Mouse (Mus musculus) liver, embryonic 16.5 days (tissue): ENCODE data around the gene Ubr2. TPM values are rescaled to one million over a fixed set of nuclear protein-coding genes. Genes with fewer than 3 reads are reported as not detected.

Source experiments
- ATAC-seq: fragments of 200-750 bp; cut with Nextera tagmentation; 2 replicates; pipeline ENCODE4 v1.8.0; 2017; ENCODE audit warnings: low read depth, mild to moderate bottlenecking, moderate number of reproducible peaks, moderate library complexity
- H3K27ac ChIP-seq: fragments of 300-500 bp; sonication (generic); 2 replicates; pipeline ENCODE4 v1.5.1; 2014; ENCODE audit warnings: mild to moderate bottlenecking, low read length
- H3K27me3 ChIP-seq: fragments of 300-500 bp; sonication (generic); 2 replicates; pipeline ENCODE4 v1.6.1; 2014; ENCODE audit warnings: low read depth, low read length, mixed read lengths; ENCODE audit not compliant: control insufficient read depth, insufficient read depth
- H3K36me3 ChIP-seq: fragments of 300-500 bp; sonication (generic); 2 replicates; pipeline ENCODE4 v1.6.1; 2014; ENCODE audit warnings: mild to moderate bottlenecking; ENCODE audit not compliant: control insufficient read depth, insufficient read depth
- H3K4me1 ChIP-seq: fragments of 300-500 bp; sonication (generic); 2 replicates; pipeline ENCODE4 v1.6.1; 2014; ENCODE audit warnings: low read depth, low read length, mixed read lengths; ENCODE audit not compliant: control insufficient read depth
- H3K4me2 ChIP-seq: fragments of 300-500 bp; sonication (generic); 2 replicates; pipeline ENCODE4 v1.6.1; 2014; ENCODE audit warnings: low read depth, low read length, mixed read lengths
- H3K4me3 ChIP-seq: fragments of 300-500 bp; sonication (generic); 2 replicates; pipeline ENCODE4 v1.5.1; 2014; ENCODE audit warnings: low read depth, mild to moderate bottlenecking, low read length
- H3K9ac ChIP-seq: fragments of 300-500 bp; sonication (generic); 2 replicates; pipeline ENCODE4 v1.6.1; 2014; ENCODE audit warnings: low read depth, low read length
- H3K9me3 ChIP-seq: fragments of 300-500 bp; sonication (generic); replicated peaks from 2 replicates; pipeline ENCODE4 v1.6.1; 2016; ENCODE audit warnings: low read length; ENCODE audit not compliant: control insufficient read depth
- WGBS: fragments of 180-500 bp; shearing (Covaris S2); extraction: QIAGEN DNeasy Blood & Tissue Kit; methylation state at CpG from one replicate; pipeline ENCODE4 v1.1.7; 2014; ENCODE audit not compliant: insufficient replicate concordance; 5-methylcytosine and 5-hydroxymethylcytosine counted together
- polyA plus RNA-seq: library from polyadenylated mRNA; unstranded; fragments of >200 nt; fragmentation: Nextera tagmentation; extraction: Ambion mirVana; gene quantifications from 2 replicates; pipeline ENCODE4 v1.2.1, GENCODE M21; 2015

Ubr2 gene
- polyA plus RNA-seq, 1 experiment from 2014 or later = 9.5 TPM

GRCm38 (mm10) chr17:46929277-46929676 lies 81.1 kb downstream of the Ubr2 start:
- Histone ChIP-seq H3K4me3 (no peak overlapping the region), H3K27ac (no peak overlapping the region), H3K9ac (no peak overlapping the region), H3K4me1 (peaks cover 5% of the 10 kb centered on the region; the same call in 1 of the 2 replicates), H3K36me3 (peaks cover 40% of the 10 kb centered on the region), H3K27me3 (no peaks in the 10 kb centered on the region), H3K4me2 (no peak overlapping the region), H3K9me3 (no peaks in the 10 kb centered on the region)
- whole genome bisulfite sequencing = 73% methylated on average over 12 of the region's 12 CpGs
- ATAC-seq = no peak

DNA sequence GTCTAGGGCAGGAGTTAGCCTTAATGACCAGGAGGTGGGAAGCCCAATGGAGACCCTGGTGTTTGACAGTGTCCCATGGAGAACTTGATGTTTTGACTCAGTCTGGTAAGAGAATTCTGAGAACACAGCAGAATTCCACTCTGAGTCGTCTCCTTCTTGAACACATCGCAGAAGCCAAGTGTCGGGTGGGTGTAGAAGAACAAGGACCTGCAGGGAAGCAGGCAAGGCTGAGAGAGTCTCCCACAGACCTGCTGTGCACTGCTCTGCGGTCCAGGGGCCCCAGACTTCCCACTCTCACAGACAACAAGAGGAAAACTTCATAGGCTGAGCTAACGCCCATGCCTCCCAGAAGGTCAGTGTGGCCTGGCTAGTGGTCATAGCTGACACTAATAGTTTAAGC lies 82.6 kb downstream of the Ubr2 start:
- peaks cover 5% of the 10 kb centered on the region; the same call in 1 of the 2 replicates for H3K4me1 ChIP-seq
- H3K4me2 ChIP-seq = no peak overlapping the region
- H3K9ac ChIP-seq = no peak overlapping the region
- no peaks in the 10 kb centered on the region for H3K27me3 ChIP-seq
- ATAC-seq = no peak
- no peaks in the 10 kb centered on the region for H3K9me3 ChIP-seq
- H3K36me3 ChIP-seq = peaks cover 25% of the 10 kb centered on the region
- 81% methylated on average over 5 of the region's 5 CpGs for WGBS
- no peak overlapping the region for H3K27ac ChIP-seq
- no peak overlapping the region for H3K4me3 ChIP-seq

GRCm38 (mm10) chr17:46926941-46927340 lies 83.4 kb downstream of the Ubr2 start:
- ATAC-seq = no peak
- Histone ChIP-seq H3K36me3 (peaks cover 17% of the 10 kb centered on the region), H3K9ac (no peak overlapping the region), H3K4me1 (peaks cover 5% of the 10 kb centered on the region; the same call in 1 of the 2 replicates), H3K27me3 (no peaks in the 10 kb centered on the region), H3K4me3 (no peak overlapping the region), H3K4me2 (no peak overlapping the region), H3K27ac (no peak overlapping the region), H3K9me3 (no peaks in the 10 kb centered on the region)
- 53% methylated on average over 3 of the region's 3 CpGs for WGBS

DNA sequence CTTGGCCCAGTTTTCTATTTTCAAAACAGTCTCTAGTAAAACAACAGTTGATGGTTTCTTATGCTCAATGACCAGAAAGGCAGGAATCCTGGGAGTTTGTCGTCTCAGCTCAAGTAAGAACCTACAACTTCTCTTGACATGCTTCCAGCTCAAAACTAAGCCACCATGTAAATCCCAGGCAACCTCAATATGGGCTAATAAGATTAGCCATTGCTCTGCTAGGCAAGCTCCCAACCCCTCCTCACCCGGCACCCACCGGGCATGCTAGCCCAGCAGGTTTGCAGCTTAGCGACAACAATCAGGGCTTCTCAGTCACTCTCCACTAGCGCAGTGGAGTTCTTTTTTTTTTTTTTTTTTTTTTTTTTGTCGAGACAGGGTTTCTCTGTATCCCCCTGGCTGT lies 84.2 kb downstream of the Ubr2 start:
- Histone ChIP-seq H3K36me3 (peaks cover 12% of the 10 kb centered on the region), H3K9ac (no peak overlapping the region), H3K4me1 (peaks cover 5% of the 10 kb centered on the region; the same call in 1 of the 2 replicates), H3K4me2 (no peak overlapping the region), H3K27me3 (no peaks in the 10 kb centered on the region), H3K27ac (no peak overlapping the region), H3K9me3 (no peaks in the 10 kb centered on the region), H3K4me3 (no peak overlapping the region)
- WGBS = 56% methylated on average over 6 of the region's 6 CpGs
- ATAC-seq = no peak

- H3K27me3 ChIP-seq = no peaks in the 10 kb centered on the region
- no peaks in the 10 kb centered on the region for H3K4me1 ChIP-seq
- no peak overlapping the region for H3K4me3 ChIP-seq
- WGBS = 52% methylated on average over 6 of the region's 6 CpGs
- H3K36me3 ChIP-seq = no peaks in the 10 kb centered on the region
- no peak for ATAC-seq
- no peak overlapping the region for H3K9ac ChIP-seq
- no peak overlapping the region for H3K27ac ChIP-seq
- H3K4me2 ChIP-seq = no peak overlapping the region
- no peaks in the 10 kb centered on the region for H3K9me3 ChIP-seq
Observed at GRCm38 (mm10) chr17:46920855-46921254, 89.5 kb downstream of the Ubr2 start.

DNA sequence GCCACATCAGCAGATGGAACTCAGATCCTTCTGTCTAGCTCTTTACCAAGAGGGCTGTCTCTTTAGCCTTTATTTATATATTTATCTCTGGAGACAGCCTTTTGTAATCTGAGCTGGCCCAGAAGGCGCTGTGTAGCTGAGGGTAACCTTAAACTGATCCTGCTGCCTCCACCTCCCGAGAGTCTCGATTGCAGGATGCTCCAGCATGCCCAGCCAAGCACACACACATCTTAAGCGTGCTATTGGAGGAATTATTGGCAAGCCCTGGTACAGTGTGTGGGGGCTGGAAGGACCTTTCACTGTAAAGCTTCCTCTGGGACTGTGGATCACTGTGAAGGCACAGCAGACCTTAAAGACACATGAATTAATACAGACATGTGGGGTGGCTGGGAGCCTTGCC lies 91.4 kb downstream of the Ubr2 start:
- no peak overlapping the region for H3K4me3 ChIP-seq
- no peak overlapping the region for H3K9ac ChIP-seq
- H3K36me3 ChIP-seq = no peaks in the 10 kb centered on the region
- 35% methylated on average over 4 of the region's 4 CpGs for WGBS
- H3K27me3 ChIP-seq = no peaks in the 10 kb centered on the region
- H3K27ac ChIP-seq = no peak overlapping the region
- no peaks in the 10 kb centered on the region for H3K9me3 ChIP-seq
- no peak for ATAC-seq
- H3K4me2 ChIP-seq = no peak overlapping the region
- no peaks in the 10 kb centered on the region for H3K4me1 ChIP-seq

DNA sequence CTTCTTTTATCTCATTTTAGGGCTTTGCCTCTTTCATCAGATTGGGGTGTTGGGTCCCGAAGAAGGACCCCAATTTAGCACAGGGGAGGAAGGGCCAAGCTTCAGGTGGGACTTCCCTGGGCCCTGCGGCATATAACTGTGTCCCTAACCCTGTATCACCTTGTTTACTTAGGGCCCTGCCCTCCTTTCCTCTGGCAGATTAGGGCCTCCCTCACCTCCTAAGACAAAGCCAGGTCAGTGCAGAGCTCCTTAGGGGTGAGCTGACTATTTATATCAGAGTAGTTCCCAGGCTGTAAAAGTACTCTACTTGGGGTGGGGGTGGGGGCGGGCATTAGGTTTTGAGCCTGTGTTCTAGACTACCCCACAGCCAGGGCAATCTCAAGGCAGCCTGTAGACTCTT lies 95.2 kb downstream of the Ubr2 start:
- no peaks in the 10 kb centered on the region for H3K9me3 ChIP-seq
- H3K9ac ChIP-seq = no peak overlapping the region
- no peak overlapping the region for H3K4me2 ChIP-seq
- 44% methylated on average over 3 of the region's 3 CpGs for WGBS
- ATAC-seq = no peak
- no peaks in the 10 kb centered on the region for H3K36me3 ChIP-seq
- no peak overlapping the region for H3K27ac ChIP-seq
- H3K4me3 ChIP-seq = no peak overlapping the region
- H3K27me3 ChIP-seq = no peaks in the 10 kb centered on the region
- H3K4me1 ChIP-seq = no peaks in the 10 kb centered on the region

GRCm38 (mm10) chr17:46912331-46912730 lies 98.0 kb downstream of the Ubr2 start:
- Histone ChIP-seq H3K4me3 (no peak overlapping the region), H3K27me3 (no peaks in the 10 kb centered on the region), H3K4me2 (no peak overlapping the region), H3K27ac (no peak overlapping the region), H3K4me1 (no peaks in the 10 kb centered on the region), H3K9me3 (no peaks in the 10 kb centered on the region), H3K9ac (no peak overlapping the region), H3K36me3 (no peaks in the 10 kb centered on the region)
- WGBS = 22% methylated on average over 6 of the region's 6 CpGs
- ATAC-seq = no peak

GRCm38 (mm10) chr17:46910186-46910585 lies 100.2 kb downstream of the Ubr2 start, which contains the start of gene Prph2:
Gene Prph2 (plus strand): TSS chr17:46910459.
- no peak within 1 kb of the TSS for H3K4me3 ChIP-seq
- H3K36me3 ChIP-seq = no peaks in the 10 kb centered on the region
- no peak for ATAC-seq
- no peaks in the 10 kb centered on the region for H3K4me1 ChIP-seq
- no peaks in the 10 kb centered on the region for H3K27me3 ChIP-seq
- H3K9ac ChIP-seq = no peak within 1 kb of the TSS
- H3K9me3 ChIP-seq = no peaks in the 10 kb centered on the region
- no peak within 1 kb of the TSS for H3K27ac ChIP-seq
- H3K4me2 ChIP-seq = no peak within 1 kb of the TSS
- 75% methylated on average over 10 of the region's 10 CpGs for WGBS
